ENCODE assay signal across 8 mouse cellular contexts in genomic region chr8:72136302-72136978, GRCm38 (mm10). TPM values are rescaled to one million over a fixed set of nuclear protein-coding genes. Genes with fewer than 3 reads are reported as not detected.
DNase-seq lines count a peak whose midpoint lies in the region; ATAC-seq and TF ChIP-seq lines count a peak whose summit lies in the region.

No protein-coding gene starts in this region.

- peak overlapping the region; percentile 94 for H3K4me2 ChIP-seq in forebrain, embryonic 13.5 days

- H3K27ac ChIP-seq in ES-Bruce4 (ENCODE audit: insufficient read depth, low read length) = peak overlapping the region; percentile 70
- peak overlapping the region; percentile 91 for H3K27ac ChIP-seq in forebrain, embryonic 13.5 days

- peak overlapping the region; percentile 94 for H3K4me3 ChIP-seq in ES-Bruce4 (ENCODE audit: low read depth, low read length)
- H3K4me3 ChIP-seq in forebrain, embryonic 13.5 days = peak overlapping the region; percentile 77

- ATAC-seq in forebrain, embryonic 13.5 days = peak; percentile 28
- ATAC-seq in megakaryocyte-erythroid progenitor cell, adult 5-6 weeks (replicated peaks; ENCODE audit: low FRiP score, low TSS enrichment, poor library complexity, severe bottlenecking) = peak; percentile 39; the same call in 1 of the 2 replicates

- H3K27me3 ChIP-seq in ES-Bruce4 (ENCODE audit: control insufficient read depth, insufficient read depth, low read length, poor library complexity, severe bottlenecking) = no peaks in the 10 kb centered on the region
- no peaks in the 10 kb centered on the region for H3K27me3 ChIP-seq in forebrain, embryonic 13.5 days

- H3K36me3 ChIP-seq in ES-Bruce4 (ENCODE audit: control insufficient read depth, insufficient read depth, low read length, poor library complexity, severe bottlenecking) = peaks cover 15% of the 10 kb centered on the region
- H3K36me3 ChIP-seq in forebrain, embryonic 13.5 days (ENCODE audit: poor library complexity, severe bottlenecking) = peaks cover 32% of the 10 kb centered on the region

- peak; percentile 43 for DNase-seq in adrenal gland, postnatal 25 days
- peak; percentile 76 for DNase-seq in heart, postnatal 4 days
- peak; percentile 33 to 80 for DNase-seq in left cerebral cortex, postnatal 14 days (ENCODE audit: low spot score in 2 of 2)
- DNase-seq in skeletal muscle tissue, adult 2 months (ENCODE audit: low read depth, low spot score) = peak; percentile 90
- DNase-seq in yolk sac, embryonic 10.5 days (ENCODE audit: low spot score) = peak; percentile 73

- H3K9me3 ChIP-seq in ES-Bruce4 (replicated peaks; ENCODE audit: control insufficient read depth, insufficient read depth, low read length, poor library complexity, severe bottlenecking) = no peaks in the 10 kb centered on the region
- H3K9me3 ChIP-seq in forebrain, embryonic 13.5 days (replicated peaks) = no peaks in the 10 kb centered on the region

- TF ChIP-seq EP300 in ES-Bruce4 (IDR thresholded peaks at IDR 0.05; ENCODE audit: insufficient read depth, low read depth, low read length) = no peak

- under 1% methylated on average over 18 of the region's 18 CpGs for WGBS in forebrain, embryonic 13.5 days

- peaks cover 2% of the 10 kb centered on the region for H3K4me1 ChIP-seq in ES-Bruce4 (ENCODE audit: control insufficient read depth, insufficient read depth, low read length)
- peaks cover 18% of the 10 kb centered on the region for H3K4me1 ChIP-seq in forebrain, embryonic 13.5 days

- H3K9ac ChIP-seq in ES-Bruce4 (ENCODE audit: low read depth, poor library complexity, severe bottlenecking) = peak overlapping the region; percentile 90
- peak overlapping the region; percentile 87 for H3K9ac ChIP-seq in forebrain, embryonic 13.5 days

- intact Hi-C loops in left cerebral cortex, postnatal 14 days (cut with DNase I) = no loop called here

- no peak for TF ChIP-seq CTCF in ES-Bruce4 (IDR thresholded peaks at IDR 0.05; ENCODE audit: low read depth, low read length)

- TF ChIP-seq POLR2A in ES-Bruce4 (IDR thresholded peaks at IDR 0.05; ENCODE audit: insufficient read depth, low read length) = no peak

RNA-seq across cellular contexts. Expression of gene Tpm4, which starts 1.7 kb away (rescaled TPM):
- 280 and 293 TPM in 2 replicates for polyA plus RNA-seq in ES-Bruce4 (2011; ENCODE audit: insufficient read depth, insufficient read length, low read depth, missing spikeins)
- total RNA-seq in adrenal gland, postnatal 25 days (2021) = 219 and 260 TPM in 2 replicates
- polyA plus RNA-seq in forebrain, embryonic 13.5 days (2015; fragmentation: Nextera tagmentation; extraction: Ambion mirVana) = 308 and 315 TPM in 2 replicates
- total RNA-seq in heart, postnatal 4 days (2021) = 100 to 1,000 TPM; 269 to 284 TPM
- total RNA-seq in left cerebral cortex, postnatal 14 days (2021) = 10 to 100 TPM; 36.7 to 37.5 TPM
- 10.4 and 13.4 TPM in 2 replicates for total RNA-seq in megakaryocyte-erythroid progenitor cell, adult 5-6 weeks (2014; fragmentation: Nextera tagmentation)
- 5.9 and 15.5 TPM in 2 replicates for total RNA-seq in megakaryocyte-erythroid progenitor cell, adult 5-6 weeks (2017)

RNA-seq across cellular contexts. Expression of gene Rab8a, which starts 24.6 kb away (rescaled TPM):
- 108 and 115 TPM in 2 replicates for polyA plus RNA-seq in ES-Bruce4 (2011; ENCODE audit: insufficient read depth, insufficient read length, low read depth, missing spikeins)
- 55.4 and 68.9 TPM in 2 replicates for total RNA-seq in adrenal gland, postnatal 25 days (2021)
- polyA plus RNA-seq in forebrain, embryonic 13.5 days (2015; fragmentation: Nextera tagmentation; extraction: Ambion mirVana) = 115 and 119 TPM in 2 replicates
- total RNA-seq in heart, postnatal 4 days (2021) = 10 to 100 TPM; 38.1 to 43.2 TPM
- total RNA-seq in left cerebral cortex, postnatal 14 days (2021) = 10 to 100 TPM; 38.4 to 46.3 TPM
- 23.8 and 49.8 TPM in 2 replicates for total RNA-seq in megakaryocyte-erythroid progenitor cell, adult 5-6 weeks (2014; fragmentation: Nextera tagmentation)
- total RNA-seq in megakaryocyte-erythroid progenitor cell, adult 5-6 weeks (2017) = 298 and 374 TPM in 2 replicates

RNA-seq across cellular contexts. Expression of gene Olfr374, which starts 29.6 kb away (rescaled TPM):
- 0.37 and 0.53 TPM in 2 replicates for polyA plus RNA-seq in ES-Bruce4 (2011; ENCODE audit: insufficient read depth, insufficient read length, low read depth, missing spikeins)
- total RNA-seq in adrenal gland, postnatal 25 days (2021) = not detected in 2 replicates
- not detected in 2 replicates for polyA plus RNA-seq in forebrain, embryonic 13.5 days (2015; fragmentation: Nextera tagmentation; extraction: Ambion mirVana)
- total RNA-seq in heart, postnatal 4 days (2021) = not detected
- not detected for total RNA-seq in left cerebral cortex, postnatal 14 days (2021)
- total RNA-seq in megakaryocyte-erythroid progenitor cell, adult 5-6 weeks (2014; fragmentation: Nextera tagmentation) = not detected in 2 replicates
- not detected in 2 replicates for total RNA-seq in megakaryocyte-erythroid progenitor cell, adult 5-6 weeks (2017)

RNA-seq across cellular contexts. Expression of gene Hsh2d, which starts 53.0 kb away (rescaled TPM):
- 0.49 TPM in 1 of 2 replicates, not detected in the other for polyA plus RNA-seq in ES-Bruce4 (2011; ENCODE audit: insufficient read depth, insufficient read length, low read depth, missing spikeins)
- not detected in 2 replicates for total RNA-seq in adrenal gland, postnatal 25 days (2021)
- polyA plus RNA-seq in forebrain, embryonic 13.5 days (2015; fragmentation: Nextera tagmentation; extraction: Ambion mirVana) = not detected in 2 replicates
- under 1 TPM in 1 of 2 experiments, not detected in 1; 0.14 TPM for total RNA-seq in heart, postnatal 4 days (2021)
- not detected for total RNA-seq in left cerebral cortex, postnatal 14 days (2021)
- 15.0 and 18.8 TPM in 2 replicates for total RNA-seq in megakaryocyte-erythroid progenitor cell, adult 5-6 weeks (2014; fragmentation: Nextera tagmentation)
- total RNA-seq in megakaryocyte-erythroid progenitor cell, adult 5-6 weeks (2017) = 0.89 and 4.6 TPM in 2 replicates

RNA-seq across cellular contexts. Expression of gene Olfr373, which starts 53.5 kb away (rescaled TPM):
- 0.15 TPM in 1 of 2 replicates, not detected in the other for polyA plus RNA-seq in ES-Bruce4 (2011; ENCODE audit: insufficient read depth, insufficient read length, low read depth, missing spikeins)
- not detected in 2 replicates for total RNA-seq in adrenal gland, postnatal 25 days (2021)
- polyA plus RNA-seq in forebrain, embryonic 13.5 days (2015; fragmentation: Nextera tagmentation; extraction: Ambion mirVana) = not detected in 2 replicates
- total RNA-seq in heart, postnatal 4 days (2021) = not detected
- not detected for total RNA-seq in left cerebral cortex, postnatal 14 days (2021)
- not detected in 2 replicates for total RNA-seq in megakaryocyte-erythroid progenitor cell, adult 5-6 weeks (2014; fragmentation: Nextera tagmentation)
- not detected in 2 replicates for total RNA-seq in megakaryocyte-erythroid progenitor cell, adult 5-6 weeks (2017)

Comparison
In these comparisons a context has a peak if more than half of its experiments do, and no peak if none do; other contexts are left out.
1. Peak in every context shown above with its lines: DNase-seq, ATAC-seq, H3K4me3 ChIP-seq and H3K27ac ChIP-seq.